Mouse (Mus musculus): ENCODE data around the gene Relb. TPM values are rescaled to one million over a fixed set of nuclear protein-coding genes. Genes with fewer than 3 reads are reported as not detected.
"Not testable (repeated sequence)": the region's sequence is repeated elsewhere in the genome, so short reads cannot be mapped to it uniquely, and the experiment has no call there.

The Relb gene
- polyA plus RNA-seq, 1 experiment, result 25.7 TPM

- TF ChIP-seq MYOG (IDR thresholded peaks at IDR 0.05; ENCODE audit: control insufficient read depth in 1 of 3, insufficient read depth in 1 of 3, insufficient read length in 2 of 3, low read depth in 2 of 3) (no peak), TCF3 (IDR thresholded peaks at IDR 0.05; ENCODE audit: insufficient read length, low read depth) (no peak), SRF (IDR thresholded peaks at IDR 0.05; ENCODE audit: control insufficient read depth, insufficient read length, low read depth) (no peak), USF1 (IDR thresholded peaks at IDR 0.05; ENCODE audit: low read depth) (no peak), MYOD1 (IDR thresholded peaks at IDR 0.05; ENCODE audit: control insufficient read depth in 1 of 3, insufficient read length in 2 of 3, low read depth in 2 of 3) (no peak), POLR2A (IDR thresholded peaks at IDR 0.05; ENCODE audit: insufficient read length, low read depth) (no peak), REST (IDR thresholded peaks at IDR 0.05; ENCODE audit: insufficient read depth, insufficient read length) (no peak), MAX (IDR thresholded peaks at IDR 0.05; ENCODE audit: low read depth) (no peak), TCF12 (IDR thresholded peaks at IDR 0.05; ENCODE audit: insufficient read depth, poor library complexity, severe bottlenecking) (no peak), POLR2AphosphoS2 (IDR thresholded peaks at IDR 0.05; ENCODE audit: insufficient read length, low read depth) (no peak), E2F4 (IDR thresholded peaks at IDR 0.05; ENCODE audit: insufficient read depth) (no peak), CEBPB (IDR thresholded peaks at IDR 0.05; ENCODE audit: insufficient read depth, poor library complexity, severe bottlenecking) (no peak)
- H3K4me3 ChIP-seq, result no peak overlapping the region
- H3K27me3 ChIP-seq (ENCODE audit: control insufficient read depth, insufficient read depth, insufficient read length), result no peaks in the 10 kb centered on the region
- H3ac ChIP-seq (ENCODE audit: control insufficient read depth, insufficient read length), result no peak overlapping the region
- peaks cover 6% of the 10 kb centered on the region for H3K36me3 ChIP-seq (ENCODE audit: control insufficient read depth, insufficient read depth)
- H3K79me2 ChIP-seq (ENCODE audit: control insufficient read depth, insufficient read depth), result peaks cover 14% of the 10 kb centered on the region
- H3K4me2 ChIP-seq (ENCODE audit: low read depth), result no peak overlapping the region
These were observed 21.9 kb downstream of the Relb start for GRCm38 (mm10) chr7:19607291-19607690.

- H3K36me3 ChIP-seq (ENCODE audit: control insufficient read depth, insufficient read depth); H3K27me3 ChIP-seq (ENCODE audit: control insufficient read depth, insufficient read depth, insufficient read length): not testable (repeated sequence)
- Histone ChIP-seq H3K4me3 (peak overlapping the region; percentile 69), H3ac (ENCODE audit: control insufficient read depth, insufficient read length) (peak overlapping the region; percentile 72), H3K4me2 (ENCODE audit: low read depth) (peak overlapping the region; percentile 48), H3K79me2 (ENCODE audit: control insufficient read depth, insufficient read depth) (peaks cover 32% of the 10 kb centered on the region)
These were observed 24.5 kb downstream of the Relb start for GRCm38 (mm10) chr7:19604606-19605214.

GRCm38 (mm10) chr7:19603849-19604605 is 25.2 kb downstream of the Relb start, which contains the start of gene Clasrp:
Clasrp (minus strand) TSS chr7:19604486.
- peak within 1 kb of the TSS; percentile 85 for H3K4me2 ChIP-seq (ENCODE audit: low read depth)
- peak within 1 kb of the TSS; percentile 69 for H3K4me3 ChIP-seq
- peak; percentile 35 for TF ChIP-seq E2F4 (IDR thresholded peaks at IDR 0.05; ENCODE audit: insufficient read depth)
- peak; percentile 96 for TF ChIP-seq POLR2A (IDR thresholded peaks at IDR 0.05; ENCODE audit: insufficient read length, low read depth)
- TF ChIP-seq POLR2AphosphoS2 (IDR thresholded peaks at IDR 0.05; ENCODE audit: insufficient read length, low read depth), result peak; percentile 98
- TF ChIP-seq TCF12 (IDR thresholded peaks at IDR 0.05; ENCODE audit: insufficient read depth, poor library complexity, severe bottlenecking), result no peak
- TF ChIP-seq USF1 (IDR thresholded peaks at IDR 0.05; ENCODE audit: low read depth), result no peak
- no peak for TF ChIP-seq SRF (IDR thresholded peaks at IDR 0.05; ENCODE audit: control insufficient read depth, insufficient read length, low read depth)
- no peak for TF ChIP-seq TCF3 (IDR thresholded peaks at IDR 0.05; ENCODE audit: insufficient read length, low read depth)
- TF ChIP-seq MYOG (IDR thresholded peaks at IDR 0.05; ENCODE audit: control insufficient read depth in 1 of 3, insufficient read depth in 1 of 3, insufficient read length in 2 of 3, low read depth in 2 of 3), result peak in 1 of 3 experiments; percentile 36
- TF ChIP-seq MAX (IDR thresholded peaks at IDR 0.05; ENCODE audit: low read depth), result no peak
- TF ChIP-seq CEBPB (IDR thresholded peaks at IDR 0.05; ENCODE audit: insufficient read depth, poor library complexity, severe bottlenecking), result no peak
- peak in 1 of 3 experiments; percentile 1 for TF ChIP-seq MYOD1 (IDR thresholded peaks at IDR 0.05; ENCODE audit: control insufficient read depth in 1 of 3, insufficient read length in 2 of 3, low read depth in 2 of 3)
- no peak for TF ChIP-seq REST (IDR thresholded peaks at IDR 0.05; ENCODE audit: insufficient read depth, insufficient read length)
- H3K36me3 ChIP-seq (ENCODE audit: control insufficient read depth, insufficient read depth), result peaks cover 4% of the 10 kb centered on the region
- no peaks in the 10 kb centered on the region for H3K27me3 ChIP-seq (ENCODE audit: control insufficient read depth, insufficient read depth, insufficient read length)
- peaks cover 35% of the 10 kb centered on the region for H3K79me2 ChIP-seq (ENCODE audit: control insufficient read depth, insufficient read depth)
- H3ac ChIP-seq (ENCODE audit: control insufficient read depth, insufficient read length), result peak within 1 kb of the TSS; percentile 72

GRCm38 (mm10) chr7:19603055-19603454 is 26.2 kb downstream of the Relb start:
- peak overlapping the region; percentile 85 for H3K4me2 ChIP-seq (ENCODE audit: low read depth)
- H3K79me2 ChIP-seq (ENCODE audit: control insufficient read depth, insufficient read depth), result peaks cover 38% of the 10 kb centered on the region
- H3K4me3 ChIP-seq, result peak overlapping the region; percentile 69
- no peaks in the 10 kb centered on the region for H3K27me3 ChIP-seq (ENCODE audit: control insufficient read depth, insufficient read depth, insufficient read length)
- TF ChIP-seq MYOD1 (IDR thresholded peaks at IDR 0.05; ENCODE audit: control insufficient read depth in 1 of 3, insufficient read length in 2 of 3, low read depth in 2 of 3) (no peak), TCF3 (IDR thresholded peaks at IDR 0.05; ENCODE audit: insufficient read length, low read depth) (no peak), POLR2A (IDR thresholded peaks at IDR 0.05; ENCODE audit: insufficient read length, low read depth) (no peak), POLR2AphosphoS2 (IDR thresholded peaks at IDR 0.05; ENCODE audit: insufficient read length, low read depth) (no peak), TCF12 (IDR thresholded peaks at IDR 0.05; ENCODE audit: insufficient read depth, poor library complexity, severe bottlenecking) (no peak)
- H3ac ChIP-seq (ENCODE audit: control insufficient read depth, insufficient read length), result peak overlapping the region; percentile 72
- peaks cover 4% of the 10 kb centered on the region for H3K36me3 ChIP-seq (ENCODE audit: control insufficient read depth, insufficient read depth)

- TF ChIP-seq REST (IDR thresholded peaks at IDR 0.05; ENCODE audit: insufficient read depth, insufficient read length) (no peak), CEBPB (IDR thresholded peaks at IDR 0.05; ENCODE audit: insufficient read depth, poor library complexity, severe bottlenecking) (no peak), SRF (IDR thresholded peaks at IDR 0.05; ENCODE audit: control insufficient read depth, insufficient read length, low read depth) (no peak), POLR2AphosphoS2 (IDR thresholded peaks at IDR 0.05; ENCODE audit: insufficient read length, low read depth) (no peak), MYOG (IDR thresholded peaks at IDR 0.05; ENCODE audit: control insufficient read depth in 1 of 3, insufficient read depth in 1 of 3, insufficient read length in 2 of 3, low read depth in 2 of 3) (no peak)
- Histone ChIP-seq H3K4me2 (ENCODE audit: low read depth) (no peak overlapping the region), H3K4me3 (no peak overlapping the region), H3K36me3 (ENCODE audit: control insufficient read depth, insufficient read depth) (peaks cover 4% of the 10 kb centered on the region), H3K27me3 (ENCODE audit: control insufficient read depth, insufficient read depth, insufficient read length) (no peaks in the 10 kb centered on the region), H3ac (ENCODE audit: control insufficient read depth, insufficient read length) (no peak overlapping the region), H3K79me2 (ENCODE audit: control insufficient read depth, insufficient read depth) (peaks cover 43% of the 10 kb centered on the region)
These were observed 28.7 kb downstream of the Relb start for GRCm38 (mm10) chr7:19600562-19600961.

Measured in myocyte (in vitro differentiated cells).